Mouse (Mus musculus): ENCODE data around the gene Kif2a.
"Not testable (repeated sequence)": the region's sequence is repeated elsewhere in the genome, so short reads cannot be mapped to it uniquely, and the experiment has no call there.

Kif2a gene

GRCm38 (mm10) chr13:106936256-106937137 lies 85.4 kb downstream of the Kif2a start, which contains the start of gene Ipo11:
Gene Ipo11 (minus strand): TSS chr13:106936958.
- peak; percentile 77 for DNase-seq (ENCODE audit: low spot score)

- no peak for DNase-seq (ENCODE audit: low spot score)
These were observed 86.1 kb downstream of the Kif2a start for GRCm38 (mm10) chr13:106935871-106936255.

- no peak for DNase-seq (ENCODE audit: low spot score)
These were observed 92.7 kb downstream of the Kif2a start for GRCm38 (mm10) chr13:106929201-106929600.

DNA sequence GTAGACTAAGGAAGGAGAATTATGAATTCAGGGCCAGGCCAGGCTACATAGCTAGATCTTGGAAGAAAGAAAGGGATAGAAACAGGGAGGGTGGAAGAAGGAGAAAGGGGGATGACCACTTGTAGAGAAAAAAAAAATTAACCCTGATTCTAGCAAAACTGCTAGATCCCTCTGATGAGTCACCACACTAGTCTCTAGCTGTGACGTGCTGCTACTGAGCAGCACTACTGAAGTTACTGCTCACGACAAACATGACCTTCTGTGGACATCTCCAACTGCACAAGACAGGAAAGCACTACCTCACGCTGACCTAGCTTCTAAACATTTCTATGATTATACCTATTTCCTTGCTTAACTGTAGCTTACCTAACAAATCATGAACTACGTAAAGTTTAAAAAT lies 93.6 kb downstream of the Kif2a start:
- no peak for DNase-seq (ENCODE audit: low spot score)

GRCm38 (mm10) chr13:106925921-106926320 lies 96.0 kb downstream of the Kif2a start:
- not testable (repeated sequence) for DNase-seq (ENCODE audit: low spot score)

DNA sequence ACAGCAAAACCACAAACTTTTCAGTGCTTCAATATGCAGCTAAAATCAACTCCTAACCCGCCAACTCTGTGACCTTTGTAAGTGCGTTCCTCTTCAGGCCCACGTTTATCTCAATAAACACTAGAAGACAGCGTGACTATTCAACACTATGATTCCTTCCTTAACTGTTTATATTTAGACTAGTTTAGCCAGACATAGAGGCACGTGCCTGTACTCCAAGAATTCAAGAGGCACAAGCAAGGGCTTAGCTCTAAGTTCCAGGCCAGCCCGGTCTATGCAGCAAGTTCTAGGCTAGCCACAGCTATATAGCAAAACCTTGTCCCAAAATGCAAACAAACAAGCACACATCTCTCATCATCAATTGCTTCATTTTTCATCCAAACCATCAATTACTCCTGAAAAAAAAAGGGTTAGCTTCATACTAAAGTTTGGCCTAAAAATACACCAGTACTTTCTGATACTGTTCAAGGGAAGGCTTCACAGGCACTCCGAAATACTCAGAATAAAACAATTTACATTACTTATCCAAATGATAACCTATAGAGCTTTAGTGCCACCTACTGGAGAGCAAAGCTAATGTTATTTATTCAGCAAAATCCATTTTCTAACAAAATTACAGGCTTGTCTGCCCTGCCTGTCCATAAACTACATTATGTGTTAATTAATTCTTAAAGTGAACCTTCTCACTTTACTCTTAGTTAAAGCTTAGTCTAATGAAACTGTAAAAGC lies 103.4 kb downstream of the Kif2a start:
- DNase-seq (ENCODE audit: low spot score), result no peak

DNA sequence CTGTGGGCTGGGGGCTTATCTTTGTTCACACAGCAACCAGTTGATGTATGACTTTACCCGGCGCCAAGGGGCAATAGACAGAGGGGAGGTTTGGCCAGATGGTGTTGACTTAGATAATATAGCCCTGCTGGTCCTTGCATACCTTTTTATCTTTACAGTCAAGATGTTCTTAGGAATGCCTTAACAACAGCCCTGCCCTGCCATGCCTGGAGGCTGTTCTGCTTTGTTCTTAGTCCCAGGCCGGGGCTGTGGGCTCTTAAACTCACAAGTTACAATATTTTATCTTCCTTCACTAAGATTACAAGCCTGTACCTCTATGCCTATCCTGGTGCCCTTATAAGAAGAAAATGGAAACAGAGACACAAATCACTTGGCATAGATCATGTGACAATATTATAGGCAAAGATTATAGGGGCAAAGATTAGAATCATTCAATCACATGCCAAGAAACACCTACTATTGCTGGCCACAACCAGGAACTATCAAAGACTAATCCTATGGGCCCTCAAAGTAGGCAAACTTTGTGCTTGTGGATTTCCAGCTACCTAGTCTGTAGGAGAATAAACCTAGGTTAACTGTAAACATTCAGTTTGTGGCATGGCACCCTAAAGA lies 108.7 kb downstream of the Kif2a start:
- no peak for DNase-seq (ENCODE audit: low spot score)

DNA sequence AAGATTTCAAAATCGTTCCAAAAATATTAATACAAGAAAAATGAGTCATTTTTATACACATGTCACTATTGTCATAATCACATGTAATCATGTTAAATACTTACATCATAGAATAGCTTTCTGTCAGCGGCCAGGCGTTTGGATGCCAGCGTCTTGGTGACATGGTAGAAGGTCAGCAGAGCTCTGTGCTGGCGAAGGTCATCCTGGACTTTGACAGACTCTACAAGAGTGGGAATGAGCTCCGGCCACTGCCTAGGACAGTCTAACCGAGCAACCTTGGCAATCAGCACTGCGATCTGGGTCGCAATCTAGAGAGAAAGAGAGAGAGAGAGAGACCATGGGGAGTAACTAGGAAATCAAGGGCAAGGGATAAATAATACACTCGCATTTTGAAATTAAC lies 111.8 kb downstream of the Kif2a start:
- no peak for DNase-seq (ENCODE audit: low spot score)
